Mouse (Mus musculus) bone marrow, adult 2 months (tissue): Measurements from ENCODE around the gene Trim33. TPM values are rescaled to one million over a fixed set of nuclear protein-coding genes. Genes with fewer than 3 reads are reported as not detected.

Source experiments
- H3K27ac ChIP-seq: fragments of 200-500 bp; 2 replicates; pipeline ENCODE4 v1.5.1; 2012; ENCODE audit warnings: low read depth, mild to moderate bottlenecking, control low read depth, inconsistent platforms, low read length; ENCODE audit not compliant: control insufficient read depth, poor library complexity, insufficient read depth
- H3K4me1 ChIP-seq: fragments of 200-500 bp; 2 replicates; pipeline ENCODE4 v1.6.1; 2011; ENCODE audit warnings: low read length; ENCODE audit not compliant: control insufficient read depth, insufficient read depth
- H3K4me3 ChIP-seq: fragments of 200-500 bp; replicated peaks from 2 replicates; pipeline ENCODE3; 2011; ENCODE audit warnings: mild to moderate bottlenecking, low read depth, low read length, control low read depth; ENCODE audit not compliant: control insufficient read depth
- CTCF ChIP-seq: fragments of 200-500 bp; IDR thresholded peaks from 2 replicates; pipeline ENCODE4 v1.5.1; 2011; ENCODE audit warnings: low read length, control low read depth; ENCODE audit not compliant: control insufficient read depth, insufficient read depth
- POLR2A ChIP-seq: fragments of 200-500 bp; IDR thresholded peaks from 2 replicates; pipeline ENCODE4 v1.6.1; 2011; ENCODE audit warnings: low read depth, mild to moderate bottlenecking, control low read depth, low read length, borderline replicate concordance; ENCODE audit not compliant: control insufficient read depth
- WGBS: fragments of 180-500 bp; shearing (Covaris S2); methylation state at CpG from one replicate; pipeline ENCODE4 v1.1.7; 2018; 5-methylcytosine and 5-hydroxymethylcytosine counted together
- polyA plus RNA-seq: library from polyadenylated mRNA; stranded (reverse); fragments of >200 nt; gene quantifications from 2 replicates; pipeline ENCODE4 v1.2.4, GENCODE M21; 2011; ENCODE audit warnings: low replicate concordance; ENCODE audit not compliant: missing spikeins, insufficient read depth, insufficient read length

The Trim33 gene
- polyA plus RNA-seq, 1 experiment, result 13.9 TPM

DNA sequence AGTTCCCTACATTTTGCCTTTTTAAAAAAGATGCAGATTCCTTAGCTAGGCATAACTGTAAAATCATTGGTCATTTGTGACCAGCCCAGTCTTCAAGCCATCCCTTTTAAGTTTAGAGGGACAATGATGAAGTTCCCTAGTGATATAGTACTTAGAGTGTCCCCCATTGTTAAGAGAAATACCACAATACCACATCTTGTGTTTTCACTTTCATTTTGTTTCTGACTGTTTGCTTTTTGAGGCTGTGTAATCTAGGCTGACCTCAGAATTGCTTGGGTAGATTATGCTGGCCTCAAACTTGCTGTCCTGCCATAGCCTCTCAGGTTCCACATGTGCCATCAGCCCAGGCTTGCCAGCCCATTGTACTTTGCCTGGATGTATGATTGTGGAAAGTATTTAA lies 35.2 kb downstream of the Trim33 start:
- no peak overlapping the region for H3K4me3 ChIP-seq
- H3K27ac ChIP-seq, result no peak overlapping the region
- no peaks in the 10 kb centered on the region for H3K4me1 ChIP-seq
- TF ChIP-seq POLR2A (no peak), CTCF (no peak)

DNA sequence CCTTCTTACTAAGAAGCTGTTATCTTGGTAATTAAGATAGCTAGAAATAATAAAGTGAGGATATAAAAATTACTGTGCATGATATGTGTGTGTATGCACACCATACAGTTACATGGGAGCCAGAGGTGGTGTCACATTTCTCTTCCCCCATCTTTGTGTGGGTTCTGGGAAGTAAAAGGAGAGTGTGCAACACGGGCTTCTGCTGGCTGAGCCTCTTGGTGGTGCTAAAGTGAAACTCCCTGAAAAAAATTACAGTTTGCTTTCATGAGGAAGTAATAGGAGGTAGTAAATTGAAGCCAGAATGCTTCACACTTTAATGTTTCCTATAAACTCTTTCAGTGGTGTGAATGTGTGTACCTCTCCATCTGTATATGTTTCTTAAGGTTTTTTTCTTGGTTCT lies 56.3 kb downstream of the Trim33 start:
- H3K4me3 ChIP-seq, result no peak overlapping the region
- H3K4me1 ChIP-seq, result no peaks in the 10 kb centered on the region
- 17% methylated on average over 1 of the region's 1 CpGs for WGBS
- no peak overlapping the region for H3K27ac ChIP-seq
- no peak for TF ChIP-seq CTCF
- TF ChIP-seq POLR2A, result no peak

GRCm38 (mm10) chr3:103346658-103347057 lies 67.6 kb downstream of the Trim33 start:
- TF ChIP-seq CTCF (no peak), POLR2A (no peak)
- H3K4me1 ChIP-seq, result no peaks in the 10 kb centered on the region
- 89% methylated on average over 2 of the region's 2 CpGs for WGBS
- H3K27ac ChIP-seq, result no peak overlapping the region
- H3K4me3 ChIP-seq, result no peak overlapping the region

DNA sequence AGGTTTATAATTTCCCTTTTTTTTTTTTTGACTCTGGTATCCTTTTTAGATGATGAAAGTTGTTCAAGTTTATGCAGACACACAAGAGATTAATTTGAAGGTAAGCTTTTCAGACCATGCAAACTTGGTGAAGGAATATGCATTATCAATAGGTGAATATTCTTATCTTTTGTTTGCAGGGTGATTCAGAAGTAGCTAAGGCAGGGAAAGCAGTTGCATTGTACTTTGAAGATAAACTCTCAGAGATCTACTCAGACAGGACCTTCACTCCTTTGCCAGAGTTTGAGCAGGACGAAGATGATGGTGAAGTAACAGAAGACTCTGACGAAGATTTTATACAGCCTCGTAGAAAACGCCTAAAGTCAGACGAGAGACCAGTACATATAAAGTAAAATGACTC lies 74.4 kb downstream of the Trim33 start:
- H3K4me3 ChIP-seq, result no peak overlapping the region
- H3K4me1 ChIP-seq, result no peaks in the 10 kb centered on the region
- H3K27ac ChIP-seq, result no peak overlapping the region
- no peak for TF ChIP-seq CTCF
- TF ChIP-seq POLR2A, result no peak
- WGBS, result 66% methylated on average over 5 of the region's 5 CpGs

- no peak for TF ChIP-seq CTCF
- no peaks in the 10 kb centered on the region for H3K4me1 ChIP-seq
- H3K4me3 ChIP-seq, result no peak overlapping the region
- no peak overlapping the region for H3K27ac ChIP-seq
- 63% methylated on average over 2 of the region's 2 CpGs for WGBS
Measured at GRCm38 (mm10) chr3:103354041-103354440, 74.9 kb downstream of the Trim33 start.

DNA sequence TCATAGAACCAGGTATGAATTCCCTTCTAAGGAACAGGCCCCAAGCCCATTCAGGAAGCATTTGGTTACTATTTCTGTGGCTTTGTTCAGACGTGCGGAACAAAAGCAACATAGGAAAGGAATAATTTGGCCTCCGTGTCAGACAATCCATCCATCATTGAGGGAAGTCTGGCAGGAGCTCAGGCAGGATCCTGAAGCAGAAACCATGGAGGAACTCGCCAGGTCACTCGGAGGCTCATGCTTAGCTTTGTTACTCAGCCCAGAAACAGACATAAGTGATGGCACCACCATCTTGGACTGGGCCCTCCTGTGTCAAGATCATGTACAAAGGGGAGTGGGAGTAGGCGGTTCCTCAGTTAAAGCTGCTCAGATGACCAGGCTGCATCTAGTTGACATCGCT lies 82.1 kb downstream of the Trim33 start:
- peaks cover 2% of the 10 kb centered on the region; the same call in 1 of the 2 replicates for H3K4me1 ChIP-seq
- 88% methylated on average over 7 of the region's 7 CpGs for WGBS
- TF ChIP-seq POLR2A (no peak), CTCF (no peak)
- H3K27ac ChIP-seq, result no peak overlapping the region
- H3K4me3 ChIP-seq, result no peak overlapping the region

DNA sequence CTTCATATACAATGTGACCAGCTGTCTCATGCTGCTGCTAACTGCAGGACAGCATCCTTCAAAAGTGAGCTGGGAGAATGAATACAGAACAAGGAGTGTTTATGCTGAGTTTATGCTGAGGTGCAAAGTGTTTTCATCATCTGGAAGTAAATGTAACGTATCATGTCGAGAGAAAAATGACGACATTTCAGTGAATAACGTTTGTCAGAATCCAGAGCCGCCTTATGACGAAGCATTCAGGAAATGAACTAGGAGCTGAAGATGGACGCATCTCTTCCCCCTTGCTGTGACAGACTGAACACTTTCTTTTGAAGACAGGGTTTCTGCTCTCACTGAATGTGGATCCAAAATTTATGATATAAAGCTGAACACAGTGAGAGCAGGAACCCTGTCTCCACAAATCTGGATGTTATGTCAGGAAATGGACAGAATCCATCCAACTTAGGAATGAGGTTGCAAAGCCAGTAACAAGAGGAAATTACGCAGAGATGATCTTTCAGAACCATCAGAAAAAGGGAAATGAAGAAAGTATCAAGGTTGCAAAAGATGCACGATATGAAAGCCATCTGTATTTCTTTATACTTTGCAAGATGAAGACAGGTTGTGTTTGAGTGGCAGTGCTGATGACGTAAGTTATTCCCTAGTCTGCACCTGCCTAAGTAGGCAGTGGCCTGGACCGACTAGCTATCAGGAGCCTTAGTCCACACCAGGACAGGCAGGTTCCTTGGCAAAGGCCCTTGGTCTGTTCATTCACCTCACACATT lies 85.3 kb downstream of the Trim33 start:
- peaks cover 2% of the 10 kb centered on the region; the same call in 1 of the 2 replicates for H3K4me1 ChIP-seq
- peak overlapping the region; percentile 52 for H3K27ac ChIP-seq
- TF ChIP-seq CTCF (no peak), POLR2A (no peak)
- 46% methylated on average over 11 of the region's 11 CpGs for WGBS
- H3K4me3 ChIP-seq, result no peak overlapping the region

DNA sequence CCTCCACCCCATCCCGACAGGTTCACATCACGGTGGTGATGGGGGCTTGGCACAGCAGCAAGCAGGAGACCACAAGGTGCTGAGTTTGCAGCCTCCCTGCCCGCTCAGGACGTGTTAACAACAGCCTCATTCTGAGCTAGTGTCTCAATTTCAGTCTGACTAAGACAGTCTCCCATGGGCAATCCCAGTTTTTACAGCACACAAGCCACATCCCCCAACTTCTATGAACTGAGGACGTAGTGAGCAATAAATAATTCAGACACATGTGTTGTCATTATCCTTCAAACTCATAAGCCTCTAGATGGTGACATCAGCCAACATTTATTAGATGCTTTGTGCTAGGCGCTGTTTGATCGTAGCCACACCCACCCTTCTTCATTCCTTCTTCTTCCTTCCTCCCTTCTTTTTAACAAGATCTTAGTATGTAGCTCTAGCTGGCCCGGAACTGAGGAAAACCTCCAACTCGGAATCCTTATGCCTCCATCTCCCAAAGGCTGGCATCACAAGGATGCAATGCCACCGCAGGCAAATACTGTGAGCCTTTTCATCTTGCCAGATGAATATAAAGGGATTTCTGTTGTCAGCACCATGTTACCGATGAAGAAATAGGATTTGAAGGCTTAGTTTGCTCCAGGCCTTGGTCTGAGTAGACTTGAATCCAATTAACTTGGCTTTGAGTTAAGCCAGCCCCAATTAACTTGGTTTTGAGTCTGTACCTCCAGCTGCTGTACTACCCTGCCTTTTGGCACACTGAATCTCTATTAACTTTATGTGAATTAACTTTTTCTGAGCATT lies 88.3 kb downstream of the Trim33 start:
- H3K4me3 ChIP-seq, result no peak overlapping the region
- no peak for TF ChIP-seq POLR2A
- TF ChIP-seq CTCF, result no peak
- 79% methylated on average over 11 of the region's 11 CpGs for WGBS
- no peak overlapping the region for H3K27ac ChIP-seq
- peaks cover 2% of the 10 kb centered on the region; the same call in 1 of the 2 replicates for H3K4me1 ChIP-seq
